ENCODE assay signal across 18 mouse cellular contexts in the genomic region with DNA sequence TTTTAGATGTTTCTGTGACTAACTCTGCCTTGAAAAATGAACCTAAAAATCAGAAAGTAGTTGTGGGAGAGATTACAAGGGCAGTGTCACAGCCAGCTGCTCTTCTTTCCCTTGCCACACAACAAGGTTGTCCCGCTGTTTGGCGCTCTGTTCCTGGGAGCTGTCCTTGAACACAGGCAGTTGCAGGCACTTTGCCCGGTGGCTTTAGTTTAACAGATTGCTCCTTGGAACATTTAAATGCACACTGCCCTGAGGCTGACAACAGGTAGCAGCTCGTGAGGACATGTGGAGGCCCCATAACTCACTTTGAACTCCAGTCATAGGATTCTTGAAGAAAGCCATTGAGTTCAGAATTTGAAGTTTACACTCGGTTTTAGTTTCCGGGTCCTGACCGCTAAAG. TPM values are rescaled to one million over a fixed set of nuclear protein-coding genes. Genes with fewer than 3 reads are reported as not detected.
DNase-seq lines count a peak whose midpoint lies in the region; ATAC-seq and TF ChIP-seq lines count a peak whose summit lies in the region.
"Had no signal": no experiment of that assay in that cellular context is flagged by ENCODE, and none has a peak within 500 bp of the region (broad histone marks: within the 10 kb centered on the region; RNA-seq: fewer than 3 reads in every experiment).

No protein-coding gene starts in this region.

- WGBS in kidney, adult 2 months: 52% methylated on average over 7 of the region's 7 CpGs
- 91% methylated on average over 7 of the region's 7 CpGs for WGBS in forebrain, embryonic 13.5 days

- no peak for TF ChIP-seq POLR2A in kidney, adult 2 months (IDR thresholded peaks at IDR 0.05; ENCODE audit: low read depth, low read length)

- H3K4me2 ChIP-seq in forebrain, embryonic 13.5 days: no peak overlapping the region
- H3K4me2 ChIP-seq: embryonic facial prominence, embryonic 15.5 days; heart, embryonic 13.5 days; hindbrain, embryonic 15.5 days; neural tube, embryonic 13.5 days had no signal

- ATAC-seq in forebrain, embryonic 13.5 days: no peak
- ATAC-seq: forebrain, embryonic 16.5 days had no signal

- H3K9me3 ChIP-seq in forebrain, embryonic 13.5 days (replicated peaks): no peaks in the 10 kb centered on the region
- H3K9me3 ChIP-seq: embryonic facial prominence, embryonic 15.5 days; heart, embryonic 13.5 days; hindbrain, embryonic 15.5 days; neural tube, embryonic 13.5 days had no signal

- H3K4me3 ChIP-seq in kidney, adult 2 months (ENCODE audit: insufficient read depth, low read depth, low read length): no peak overlapping the region
- no peak overlapping the region for H3K4me3 ChIP-seq in forebrain, embryonic 13.5 days
- H3K4me3 ChIP-seq: embryonic facial prominence, embryonic 15.5 days; heart, embryonic 13.5 days; hindbrain, embryonic 15.5 days; layer of hippocampus, adult 2 months; neural tube, embryonic 13.5 days had no signal

- no peak for TF ChIP-seq CTCF in kidney, adult 2 months (conservative IDR thresholded peaks at IDR 0.05; ENCODE audit: insufficient read depth, insufficient read length, low read depth, low read length)

- no peaks in the 10 kb centered on the region; the same call in 1 of the 2 replicates for H3K36me3 ChIP-seq in kidney, adult 2 months (ENCODE audit: control insufficient read depth, insufficient read depth, low read length)
- H3K36me3 ChIP-seq in forebrain, embryonic 13.5 days (ENCODE audit: poor library complexity, severe bottlenecking): peaks cover 88% of the 10 kb centered on the region

- H3K4me1 ChIP-seq in kidney, adult 2 months (ENCODE audit: control insufficient read depth, insufficient read depth, low read length): 0 out of 2 replicates have a peak, but pooled peaks cover 3% of the 10 kb centered on the region
- no peaks in the 10 kb centered on the region for H3K4me1 ChIP-seq in forebrain, embryonic 13.5 days
- H3K4me1 ChIP-seq: hindbrain, embryonic 15.5 days; neural tube, embryonic 13.5 days had no signal

- no peak overlapping the region for H3K9ac ChIP-seq in forebrain, embryonic 13.5 days
- H3K9ac ChIP-seq: embryonic facial prominence, embryonic 15.5 days; heart, embryonic 13.5 days; hindbrain, embryonic 15.5 days; liver, embryonic 14.5 days; neural tube, embryonic 13.5 days had no signal

- no peaks in the 10 kb centered on the region for H3K27me3 ChIP-seq in kidney, adult 2 months (replicated peaks; ENCODE audit: control insufficient read depth, insufficient read depth, low read length)
- H3K27me3 ChIP-seq in forebrain, embryonic 13.5 days: no peaks in the 10 kb centered on the region
- H3K27me3 ChIP-seq: embryonic facial prominence, embryonic 15.5 days; heart, embryonic 13.5 days; hindbrain, embryonic 15.5 days; neural tube, embryonic 13.5 days had no signal

- no peak overlapping the region for H3K27ac ChIP-seq in kidney, adult 2 months (ENCODE audit: insufficient read depth, low read depth, low read length)
- H3K27ac ChIP-seq in forebrain, embryonic 13.5 days: no peak overlapping the region
- H3K27ac ChIP-seq: embryonic facial prominence, embryonic 15.5 days; heart, embryonic 13.5 days; hindbrain, embryonic 15.5 days; layer of hippocampus, adult 2 months; liver, embryonic 14.5 days; neural tube, embryonic 13.5 days had no signal

- DNase-seq in kidney, adult 2 months: peak; percentile 33
- DNase-seq in kidney, postnatal 10 days: no peak
- peak; percentile 36 for DNase-seq in ZHBTc4 (ENCODE audit: low read depth, low spot score)
- DNase-seq in brain, adult 2 months (ENCODE audit: low read depth, low spot score): peak; percentile 73
- DNase-seq in cerebellum, postnatal 14 days: peak; percentile 62 to 65
- no peak for DNase-seq in spleen, postnatal 14 days (ENCODE audit: low spot score in 2 of 2)
- DNase-seq in thymus, postnatal 14 days: no peak
- DNase-seq: gastrocnemius, postnatal 10 days; midbrain, embryonic 14.5 days; thymus, adult 2 months had no signal

RNA-seq across cellular contexts. Expression of a gene that starts 23.5 kb away (rescaled TPM):
- 26.6 and 29.6 TPM in 2 replicates for polyA plus RNA-seq in kidney, adult 2 months (2012; rRNA removed)
- 58.8 and 60.2 TPM in 2 replicates for polyA plus RNA-seq in forebrain, embryonic 13.5 days (2015; fragmentation: Nextera tagmentation; extraction: Ambion mirVana)

RNA-seq across cellular contexts. Expression of a gene that starts 30.7 kb away (rescaled TPM):
- polyA plus RNA-seq in kidney, adult 2 months (2012; rRNA removed): 0.15 and 0.22 TPM in 2 replicates
- 57.6 and 62.6 TPM in 2 replicates for polyA plus RNA-seq in forebrain, embryonic 13.5 days (2015; fragmentation: Nextera tagmentation; extraction: Ambion mirVana)

RNA-seq across cellular contexts. Expression of a gene that starts 36.9 kb away (rescaled TPM):
- 5.8 and 8.3 TPM in 2 replicates for polyA plus RNA-seq in kidney, adult 2 months (2012; rRNA removed)
- polyA plus RNA-seq in forebrain, embryonic 13.5 days (2015; fragmentation: Nextera tagmentation; extraction: Ambion mirVana): 20.2 and 22.4 TPM in 2 replicates

Comparison
In these comparisons a context has a peak if more than half of its experiments do, and no peak if none do; other contexts are left out.
1. DNase-seq: peak in kidney, adult 2 months (single experiment), ZHBTc4 (single experiment), brain, adult 2 months (single experiment) and cerebellum, postnatal 14 days (2 of 2); none in kidney, postnatal 10 days (single experiment), spleen, postnatal 14 days (0 of 2) and thymus, postnatal 14 days (single experiment).
2. RNA of a gene that starts 30.7 kb away (polyA plus RNA-seq): 57.6 to 62.6 TPM in forebrain, embryonic 13.5 days; 0.15 to 0.22 TPM in kidney, adult 2 months; every median in the first group is over 10 times any median in the second.